23 mouse cellular contexts compared by ENCODE assay signal in genomic region chr10:71413401-71413800, GRCm38 (mm10).
DNase-seq lines count a peak whose midpoint lies in the region; ATAC-seq lines count a peak whose summit lies in the region.
"Had no signal": no experiment of that assay in that cellular context is flagged by ENCODE, and none has a peak within 500 bp of the region (broad histone marks: within the 10 kb centered on the region; RNA-seq: fewer than 3 reads in every experiment).

No protein-coding gene starts in this region.

- H3K4me2 ChIP-seq in forebrain, embryonic 16.5 days (ENCODE audit: low read length), result no peak overlapping the region
- H3K4me2 ChIP-seq: embryonic facial prominence, embryonic 12.5 days; forebrain, embryonic 13.5 days; hindbrain, embryonic 14.5 days; intestine, embryonic 15.5 days; liver, embryonic 11.5 days; stomach, embryonic 15.5 days had no signal

- peak; percentile 31 for DNase-seq in heart, adult 8-10 months (ENCODE audit: low spot score)
- DNase-seq in heart, postnatal 14 days, result no peak
- DNase-seq in ZHBTc4 (ENCODE audit: low read depth, low spot score), result peak; percentile 33
- DNase-seq in lung, adult 18-20 months, result peak; percentile 19 to 49
- DNase-seq in lung, postnatal 25 days (ENCODE audit: low spot score), result peak; percentile 52
- DNase-seq: adrenal gland, adult 2 months; B cell, adult 2 months; cerebellum, adult 9-10 months; gastrocnemius, postnatal 36 days; layer of hippocampus, adult 9-11 months; thymus, adult 18-20 months had no signal

- no peaks in the 10 kb centered on the region for H3K4me1 ChIP-seq in forebrain, embryonic 16.5 days (replicated peaks; ENCODE audit: control insufficient read depth, insufficient read depth, low read length)
- H3K4me1 ChIP-seq: embryonic facial prominence, embryonic 12.5 days; forebrain, embryonic 13.5 days; intestine, embryonic 15.5 days; midbrain, embryonic 10.5 days; stomach, embryonic 15.5 days had no signal

- H3K27me3 ChIP-seq in forebrain, embryonic 16.5 days (replicated peaks; ENCODE audit: control insufficient read depth, insufficient read depth, low read length), result no peaks in the 10 kb centered on the region
- H3K27me3 ChIP-seq: embryonic facial prominence, embryonic 12.5 days; forebrain, embryonic 13.5 days; intestine, embryonic 15.5 days; stomach, embryonic 15.5 days had no signal

- no peak overlapping the region for H3K9ac ChIP-seq in forebrain, embryonic 16.5 days (replicated peaks; ENCODE audit: low read depth, low read length)
- H3K9ac ChIP-seq: embryonic facial prominence, embryonic 12.5 days; forebrain, embryonic 13.5 days; hindbrain, embryonic 14.5 days; intestine, embryonic 15.5 days; stomach, embryonic 15.5 days had no signal

- H3K4me3 ChIP-seq in forebrain, embryonic 16.5 days (replicated peaks; ENCODE audit: low read length), result no peak overlapping the region
- H3K4me3 ChIP-seq: embryonic facial prominence, embryonic 12.5 days; erythroblast, embryonic 14.5 days; forebrain, embryonic 13.5 days; intestine, embryonic 15.5 days; midbrain, embryonic 10.5 days; stomach, embryonic 15.5 days had no signal

- intact Hi-C loops in heart, postnatal 14 days (cut with DNase I), result no loop called here

- no peaks in the 10 kb centered on the region for H3K9me3 ChIP-seq in forebrain, embryonic 16.5 days (ENCODE audit: control insufficient read depth, low read length)
- H3K9me3 ChIP-seq: embryonic facial prominence, embryonic 12.5 days; forebrain, embryonic 13.5 days; intestine, embryonic 15.5 days; stomach, embryonic 15.5 days had no signal

- no peaks in the 10 kb centered on the region for H3K36me3 ChIP-seq in forebrain, embryonic 16.5 days (ENCODE audit: control insufficient read depth, insufficient read depth)
- H3K36me3 ChIP-seq: embryonic facial prominence, embryonic 12.5 days; intestine, embryonic 15.5 days; midbrain, embryonic 10.5 days; stomach, embryonic 15.5 days had no signal

- 95% methylated on average over 12 of the region's 12 CpGs for WGBS in forebrain, embryonic 16.5 days

- H3K27ac ChIP-seq in forebrain, embryonic 16.5 days (ENCODE audit: low read length), result no peak overlapping the region
- H3K27ac ChIP-seq: embryonic facial prominence, embryonic 12.5 days; forebrain, embryonic 13.5 days; hindbrain, embryonic 14.5 days; intestine, embryonic 15.5 days; kidney, postnatal 0 days; macrophage; midbrain, embryonic 10.5 days; stomach, embryonic 15.5 days had no signal

- ATAC-seq in frontal cortex, adult (ENCODE audit: low TSS enrichment), result no peak
- no peak for ATAC-seq in forebrain, embryonic 16.5 days
- ATAC-seq: forebrain, embryonic 13.5 days; intestine, embryonic 15.5 days had no signal

Comparison
In these comparisons a context has a peak if more than half of its experiments do, and no peak if none do; other contexts are left out.
1. DNase-seq: peak in heart, adult 8-10 months (single experiment), ZHBTc4 (single experiment), lung, adult 18-20 months (2 of 2) and lung, postnatal 25 days (single experiment); none in heart, postnatal 14 days (0 of 2).